Mouse (Mus musculus) mature B cell (primary cell): ENCODE data around the gene D16Ertd472e.

Source experiments
- in situ Hi-C: fragments of 300-500 bp; cut with MboI; formaldehyde crosslinking; loops from 2 replicates; pipeline ENCODE4 v1.14.3; 2019

D16Ertd472e gene

GRCm38 (mm10) chr16:78490779-78491178 is 85.7 kb downstream of the D16Ertd472e start:
- in situ Hi-C loops: no loop called here
